Mouse (Mus musculus): ENCODE measurements around the gene Ccdc171.

Ccdc171 gene

DNA sequence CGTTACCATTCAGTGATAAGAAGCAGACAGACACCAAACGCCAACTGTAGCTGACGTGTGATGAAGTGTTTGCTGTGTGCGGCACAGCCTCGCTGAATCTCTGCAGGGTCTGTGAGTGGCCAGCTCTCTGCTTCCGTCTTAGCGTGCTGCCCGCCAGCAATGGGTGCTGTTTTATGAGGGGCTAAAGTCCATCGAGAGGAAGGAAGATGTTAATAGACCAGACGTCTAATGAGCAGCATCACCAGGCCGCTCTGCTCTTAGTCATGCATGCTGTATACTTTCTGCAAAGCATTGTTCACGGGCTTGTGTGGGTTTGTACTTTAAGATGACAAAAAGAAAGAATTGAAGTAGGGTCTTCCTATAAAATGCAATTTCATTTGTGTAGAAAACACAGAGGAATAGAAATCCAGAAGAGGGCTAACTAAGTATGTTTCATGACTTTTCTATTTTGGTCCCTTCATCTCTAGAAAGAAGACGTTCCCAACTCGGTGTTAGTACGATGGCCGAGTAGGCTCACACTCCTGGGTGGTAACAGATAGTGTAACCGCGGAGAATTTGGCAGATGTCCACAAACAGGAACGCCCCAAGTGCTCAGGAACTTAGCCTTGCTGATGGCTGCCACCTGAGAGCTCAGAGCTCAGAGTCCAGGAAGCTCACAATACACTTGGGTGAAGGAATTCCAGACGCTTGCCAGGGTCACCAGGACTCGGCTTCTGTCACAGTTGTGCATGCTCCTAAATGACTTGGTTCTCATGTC lies 273.5 kb downstream of the Ccdc171 start:
- peak; percentile 18 for DNase-seq

- no peak for DNase-seq
Measured at GRCm38 (mm10) chr4:83800402-83800801, 275.1 kb downstream of the Ccdc171 start.

DNA sequence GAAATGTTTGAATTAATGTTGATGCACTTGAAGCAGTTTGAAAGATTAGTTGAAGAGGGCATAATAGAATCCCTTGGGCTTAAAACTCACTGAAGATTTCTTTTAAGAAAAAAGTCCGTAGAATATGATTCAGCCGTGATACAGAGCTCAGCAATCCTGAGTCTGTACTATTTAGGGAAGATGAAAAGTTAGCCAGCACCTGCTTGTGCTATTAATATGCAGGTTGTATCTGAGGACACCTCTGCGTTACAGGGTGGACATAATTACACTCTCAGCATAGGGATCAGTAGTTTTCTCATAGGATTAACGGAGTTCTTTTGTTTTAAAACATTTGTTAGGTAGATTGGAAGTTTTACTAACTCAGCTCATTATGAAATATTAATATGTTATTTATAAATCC lies 291.6 kb downstream of the Ccdc171 start:
- no peak for DNase-seq

DNA sequence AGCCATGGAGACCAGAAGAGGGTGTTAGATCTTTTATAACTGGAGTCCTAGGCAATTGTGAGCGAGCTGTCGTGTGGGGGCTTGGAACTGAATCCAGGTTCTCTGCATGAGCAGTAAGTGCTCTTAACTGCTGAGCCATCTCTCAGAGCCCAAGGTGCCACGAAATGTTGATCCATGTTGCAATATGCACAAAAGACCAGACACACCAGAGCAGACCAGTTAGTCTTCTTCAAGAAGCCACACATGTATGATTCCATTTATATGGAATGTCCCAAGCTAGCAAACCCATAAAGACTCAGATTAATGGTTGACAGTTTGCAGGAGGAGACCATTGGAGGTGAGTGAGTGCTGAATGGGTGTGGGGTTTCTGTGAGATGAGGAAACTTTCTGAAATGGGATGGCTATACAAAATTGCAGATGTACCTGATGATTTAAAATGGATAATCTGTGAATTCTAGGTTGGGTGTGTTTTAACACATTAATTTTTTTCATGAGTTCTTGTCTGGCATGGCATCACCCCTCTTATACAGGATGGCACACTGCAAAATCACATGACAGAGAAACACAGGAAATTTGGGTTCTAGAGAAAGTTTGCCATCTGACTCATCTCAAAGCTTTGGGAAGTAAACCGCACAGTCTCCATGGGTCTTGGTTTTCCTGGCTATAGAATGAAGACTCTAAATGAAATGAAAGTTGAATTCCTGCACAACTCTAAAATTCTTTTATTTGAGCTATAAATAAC lies 304.5 kb downstream of the Ccdc171 start:
- no peak for DNase-seq

- peak; percentile 3 for DNase-seq
Measured at GRCm38 (mm10) chr4:83830891-83831880, 305.8 kb downstream of the Ccdc171 start.

DNA sequence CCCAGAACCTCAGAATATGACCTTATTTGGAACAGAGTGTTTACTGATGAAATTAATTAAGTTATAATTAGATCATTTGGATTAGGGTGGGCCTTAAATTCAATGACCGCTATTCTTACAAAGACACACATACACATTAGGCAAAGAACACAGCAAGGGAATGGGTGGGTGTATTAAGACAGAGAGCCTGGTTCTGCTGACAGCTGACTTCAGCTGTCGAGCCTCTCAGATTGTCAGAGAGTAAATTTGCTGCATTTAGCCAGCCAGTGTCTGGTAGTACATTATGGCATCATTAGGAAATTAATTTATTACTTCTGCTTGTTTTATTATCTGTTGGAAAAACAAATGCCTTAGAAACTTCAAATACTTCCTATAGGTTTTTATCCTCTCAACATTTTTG lies 313.7 kb downstream of the Ccdc171 start:
- no peak for DNase-seq

DNA sequence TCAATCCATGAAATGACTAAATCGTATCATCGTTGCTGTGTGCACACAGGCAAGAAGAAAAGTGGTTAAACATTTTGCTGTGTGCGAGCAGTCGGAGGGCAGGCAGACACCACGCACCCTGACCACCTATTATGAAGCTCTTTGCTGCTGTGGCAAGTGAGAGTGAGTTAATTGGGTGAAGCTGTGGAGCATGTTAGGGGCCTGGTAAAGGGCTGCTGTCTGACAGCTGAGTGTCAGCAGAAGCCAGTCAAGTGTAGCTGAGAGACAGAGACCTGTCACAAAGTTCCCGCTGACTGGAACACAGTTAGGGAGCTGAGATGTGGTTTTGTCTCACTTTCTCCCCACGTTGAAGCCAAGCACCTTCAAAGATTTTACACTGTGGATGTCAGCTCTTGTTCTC lies 321.0 kb downstream of the Ccdc171 start:
- no peak for DNase-seq

- no peak for DNase-seq
Measured at GRCm38 (mm10) chr4:83853885-83854284, 328.5 kb downstream of the Ccdc171 start.

DNA sequence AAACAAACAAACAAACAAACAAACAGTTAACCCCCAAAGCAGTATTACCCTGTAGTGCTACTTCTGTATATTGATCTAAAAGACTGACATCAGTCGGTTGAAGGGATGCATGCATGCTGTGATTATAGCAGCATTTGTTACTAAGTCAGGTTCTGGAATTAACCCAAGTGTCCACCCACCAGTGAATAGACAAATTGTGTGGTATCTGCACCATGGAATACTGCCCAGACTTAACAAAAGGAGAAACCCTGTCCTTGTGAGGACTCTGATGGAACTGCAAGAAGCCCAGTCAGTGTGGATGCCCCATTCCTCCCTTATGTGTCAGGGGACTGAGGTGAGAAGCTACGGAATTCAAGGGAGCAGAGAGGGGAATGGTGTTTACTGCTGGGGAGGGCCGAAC lies 336.4 kb downstream of the Ccdc171 start:
- DNase-seq: no peak

GRCm38 (mm10) chr4:83862295-83862694 lies 336.9 kb downstream of the Ccdc171 start:
- DNase-seq: no peak

GRCm38 (mm10) chr4:83876600-83876999 lies 351.3 kb downstream of the Ccdc171 start:
- no peak for DNase-seq

DNA sequence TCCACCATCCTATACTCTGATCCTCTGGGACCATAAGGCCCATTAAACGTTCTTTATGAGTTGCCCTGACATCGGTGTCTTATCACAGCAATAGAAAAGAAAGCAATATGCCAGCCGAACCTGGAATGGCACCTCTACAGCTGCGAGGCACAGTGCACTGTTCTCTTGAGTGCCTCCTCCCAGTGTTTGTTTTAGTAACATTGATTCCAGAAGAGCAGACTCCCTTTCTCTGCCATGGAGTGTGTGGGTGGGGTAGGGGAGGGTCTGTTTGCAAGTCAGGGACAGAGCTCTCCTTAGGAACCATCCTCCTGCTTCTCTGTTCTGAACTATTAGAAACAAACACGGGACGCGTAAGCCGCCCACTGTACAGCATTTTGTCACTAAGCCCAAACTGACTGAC lies 352.9 kb downstream of the Ccdc171 start:
- no peak for DNase-seq

DNA sequence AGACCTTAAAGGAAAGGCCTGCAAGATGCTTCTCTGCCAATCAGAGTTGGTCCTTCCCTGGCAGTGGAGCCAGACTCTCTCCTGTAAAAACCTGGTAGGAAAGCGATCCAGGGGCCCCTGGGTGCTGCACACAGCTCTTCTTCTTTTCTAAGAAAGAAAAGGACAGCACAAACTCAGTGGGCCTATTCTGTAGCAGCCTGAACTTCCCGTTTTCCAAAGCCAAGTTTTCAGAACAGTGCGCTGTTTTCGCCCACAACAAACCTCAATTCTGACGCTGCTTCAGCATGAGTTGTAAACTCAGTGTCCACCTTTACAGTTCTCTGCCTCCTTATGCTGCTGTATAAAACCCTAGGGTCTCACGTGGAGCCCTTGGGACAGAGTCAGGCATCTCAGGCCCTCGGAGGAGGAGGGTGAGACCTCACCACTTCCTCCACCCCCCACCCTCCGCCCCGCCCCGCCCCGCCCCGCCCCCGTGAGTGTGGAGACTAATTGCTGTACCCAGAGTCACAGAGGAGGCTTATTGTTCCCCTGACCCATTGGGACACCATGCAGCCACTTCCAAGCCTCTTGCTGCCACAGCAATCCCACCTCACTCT lies 363.2 kb downstream of the Ccdc171 start:
- no peak for DNase-seq

DNA sequence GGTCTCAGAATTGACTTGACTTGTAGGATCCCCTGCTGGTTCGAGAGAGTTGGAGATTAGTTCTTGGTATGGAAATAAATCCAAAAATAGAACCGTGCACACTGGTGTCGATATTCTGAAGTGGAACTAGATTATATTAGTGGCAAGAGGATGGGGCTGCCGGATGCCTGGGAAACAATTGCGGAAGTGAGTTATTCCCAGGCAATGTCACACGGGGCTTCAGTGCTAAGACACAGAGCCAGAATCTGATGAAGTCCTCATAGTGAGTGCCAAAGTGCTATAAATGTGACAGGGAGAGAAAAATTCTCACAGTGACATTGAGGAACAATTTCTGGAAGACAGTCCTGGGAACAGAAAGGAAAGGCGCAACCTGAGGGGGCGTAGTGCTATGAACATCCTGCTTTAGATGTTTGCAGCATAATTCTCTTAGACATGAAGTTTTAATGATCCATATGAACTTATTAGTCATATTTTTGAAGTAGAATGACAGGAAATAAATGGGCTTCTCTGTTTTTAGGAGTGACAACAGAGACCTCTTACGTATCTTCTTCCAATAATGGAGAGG lies 376.8 kb downstream of the Ccdc171 start:
- DNase-seq: no peak

Data from kidney, adult 18-20 months (tissue).